Mouse (Mus musculus) embryonic fibroblast, embryonic 13.5 days (primary cell): ENCODE data around the gene Cfap43.
A peak's percentile ranks its signal among the peaks of the same experiment; 100 is the strongest.

Experiments used
- CTCF ChIP-seq: IDR thresholded peaks from 2 replicates; pipeline ENCODE4 v1.5.1; 2011; ENCODE audit warnings: mild to moderate bottlenecking, control low read depth, low read length, moderate library complexity, borderline replicate concordance; ENCODE audit not compliant: insufficient read depth
- POLR2A ChIP-seq: IDR thresholded peaks from 2 replicates; pipeline ENCODE4 v1.6.1; 2011; ENCODE audit warnings: low read depth, mild to moderate bottlenecking, control low read depth, low read length, moderate library complexity

- peak; percentile 99 for TF ChIP-seq CTCF
- TF ChIP-seq POLR2A = no peak
Measured at GRCm38 (mm10) chr19:47882151-47882881, 36.8 kb downstream of the Cfap43 start.
